Mouse (Mus musculus) heart, postnatal 0 days (tissue): ENCODE results near the gene Cyp4f15.

Source experiments
- CTCF ChIP-seq: IDR thresholded peaks from 2 replicates; pipeline ENCODE4 v1.5.1; 2016; ENCODE audit warnings: antibody characterized with exemption, control low read depth, low read depth
- EP300 ChIP-seq: IDR thresholded peaks from 2 replicates; pipeline ENCODE4 v1.6.1; 2016; ENCODE audit warnings: antibody characterized with exemption, low read depth

DNA sequence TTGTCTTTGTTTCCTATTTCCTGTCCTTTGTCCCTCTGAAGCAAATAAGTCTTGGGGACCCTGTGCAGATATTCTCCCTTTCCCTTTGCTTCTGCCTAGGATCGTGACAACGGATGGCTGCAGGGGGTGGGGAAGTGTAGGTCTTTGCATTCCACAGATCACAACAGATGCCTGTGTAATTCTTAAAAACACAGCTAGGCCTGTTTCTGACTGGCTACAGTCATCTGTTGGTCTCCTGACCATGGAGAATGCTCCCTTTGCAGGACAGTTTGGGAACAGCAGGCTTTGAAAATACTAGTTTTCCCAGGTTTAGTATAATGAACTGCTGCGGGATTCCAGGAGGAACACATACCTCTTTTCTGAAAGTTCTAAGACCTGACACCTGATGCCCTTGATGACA, 49.1 kb upstream of the Cyp4f15 start:
- no peak for TF ChIP-seq CTCF
- TF ChIP-seq EP300: no peak
